Mouse (Mus musculus): ENCODE results near the gene Casc1. TPM values are rescaled to one million over a fixed set of nuclear protein-coding genes. Genes with fewer than 3 reads are reported as not detected.

Gene Casc1
- polyA plus RNA-seq, 1 experiment, result 4.5 TPM

- H3K4me3 ChIP-seq (replicated peaks; ENCODE audit: extremely low read depth, low read depth, low read length), result peak overlapping the region; percentile 84
- no peak for TF ChIP-seq CTCF (IDR thresholded peaks at IDR 0.05; ENCODE audit: insufficient read depth, low read length)
- no peak for TF ChIP-seq POLR2A (IDR thresholded peaks at IDR 0.05; ENCODE audit: borderline replicate concordance, extremely low read depth, low read depth, low read length)
- DNase-seq, result no peak
- 29% methylated on average over 8 of the region's 8 CpGs for WGBS
- H3K4me1 ChIP-seq (ENCODE audit: control insufficient read depth, insufficient read depth, low read length), result no peaks in the 10 kb centered on the region; the same call in 1 of the 2 replicates
Observed at GRCm38 (mm10) chr6:145210056-145210680, 637 bp downstream of the Casc1 start.

- 66% methylated on average over 10 of the region's 10 CpGs for WGBS
- no peak overlapping the region for H3K4me3 ChIP-seq (replicated peaks; ENCODE audit: extremely low read depth, low read depth, low read length)
- no peaks in the 10 kb centered on the region for H3K4me1 ChIP-seq (ENCODE audit: control insufficient read depth, insufficient read depth, low read length)
- DNase-seq, result no peak
- no peak for TF ChIP-seq POLR2A (IDR thresholded peaks at IDR 0.05; ENCODE audit: borderline replicate concordance, extremely low read depth, low read depth, low read length)
- no peak for TF ChIP-seq CTCF (IDR thresholded peaks at IDR 0.05; ENCODE audit: insufficient read depth, low read length)
Observed at GRCm38 (mm10) chr6:145205142-145205541, 5.7 kb downstream of the Casc1 start.

GRCm38 (mm10) chr6:145204440-145204839, 6.4 kb downstream of the Casc1 start:
- no peak for DNase-seq
- Histone ChIP-seq H3K4me1 (ENCODE audit: control insufficient read depth, insufficient read depth, low read length) (no peaks in the 10 kb centered on the region), H3K4me3 (replicated peaks; ENCODE audit: extremely low read depth, low read depth, low read length) (no peak overlapping the region)
- TF ChIP-seq CTCF (IDR thresholded peaks at IDR 0.05; ENCODE audit: insufficient read depth, low read length), result no peak
- no peak for TF ChIP-seq POLR2A (IDR thresholded peaks at IDR 0.05; ENCODE audit: borderline replicate concordance, extremely low read depth, low read depth, low read length)
- 89% methylated on average over 6 of the region's 6 CpGs for WGBS

DNA sequence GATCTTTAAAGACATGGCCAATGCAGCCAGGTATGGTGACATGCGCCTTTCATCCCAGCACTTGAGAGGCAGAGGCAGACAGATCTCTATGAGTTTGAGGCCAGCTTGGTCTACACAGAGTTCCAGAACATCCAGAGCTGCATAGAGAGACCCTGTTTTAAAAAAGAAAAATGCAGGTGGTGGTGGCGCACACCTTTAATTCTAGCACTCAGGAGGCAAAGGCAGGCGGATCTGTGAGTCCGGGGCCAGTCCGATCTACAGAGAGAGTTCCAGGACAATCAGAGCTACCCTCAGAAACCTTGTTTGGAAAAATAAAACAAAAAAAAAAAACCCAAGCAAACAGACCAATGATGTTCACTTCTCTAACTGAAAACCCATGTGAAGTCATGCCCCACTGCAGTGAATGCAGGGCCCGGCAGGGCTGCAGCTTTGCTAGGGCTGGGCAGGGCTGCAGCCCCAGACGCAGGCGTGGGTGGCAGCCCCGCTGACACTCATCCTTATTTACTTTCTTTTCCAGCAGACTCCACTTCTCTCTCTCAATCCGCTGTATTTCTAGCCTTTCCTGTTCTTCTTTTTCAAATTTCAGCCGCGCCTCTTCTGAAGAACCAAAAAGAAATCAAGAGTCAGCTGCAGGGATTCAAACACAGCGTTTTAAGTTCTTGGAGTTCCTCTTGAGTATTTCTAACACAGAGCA, 8.2 kb downstream of the Casc1 start:
- WGBS, result 65% methylated on average over 13 of the region's 13 CpGs
- Histone ChIP-seq H3K4me1 (ENCODE audit: control insufficient read depth, insufficient read depth, low read length) (no peaks in the 10 kb centered on the region), H3K4me3 (replicated peaks; ENCODE audit: extremely low read depth, low read depth, low read length) (no peak overlapping the region)
- TF ChIP-seq POLR2A (IDR thresholded peaks at IDR 0.05; ENCODE audit: borderline replicate concordance, extremely low read depth, low read depth, low read length) (no peak), CTCF (IDR thresholded peaks at IDR 0.05; ENCODE audit: insufficient read depth, low read length) (no peak)
- no peak for DNase-seq

DNA sequence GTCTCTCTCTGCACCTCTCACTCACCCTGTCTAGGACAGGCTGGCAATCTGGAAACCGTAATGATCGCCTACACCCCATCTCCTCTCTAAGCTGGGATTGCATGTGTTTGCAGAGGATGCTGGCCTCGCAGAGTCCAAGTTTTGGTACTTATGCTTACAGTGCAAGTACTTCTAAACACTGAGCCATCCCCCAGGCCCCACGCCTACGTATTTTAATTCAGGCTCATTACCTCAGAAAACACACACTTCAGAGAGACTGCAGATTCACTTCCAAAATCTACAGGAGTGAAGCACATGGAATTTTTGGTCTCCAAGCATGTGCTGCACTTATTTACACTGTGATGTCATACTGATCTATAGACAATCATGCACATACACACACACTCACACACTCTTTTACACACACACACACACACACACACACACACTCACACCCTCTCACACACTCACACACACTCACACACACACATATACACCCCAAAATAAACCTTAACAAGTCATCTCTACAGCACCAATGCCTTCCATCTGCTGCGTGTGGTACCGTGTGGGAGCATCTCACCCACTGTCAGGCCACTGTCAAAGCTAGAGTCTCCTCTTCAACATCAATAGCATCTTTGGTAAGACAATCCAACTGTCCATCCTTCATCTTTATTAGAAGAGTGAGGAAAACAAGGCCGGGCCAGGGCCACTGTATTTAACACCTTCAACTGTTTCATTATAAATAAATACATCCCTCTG, 12.7 kb downstream of the Casc1 start:
- TF ChIP-seq CTCF (IDR thresholded peaks at IDR 0.05; ENCODE audit: insufficient read depth, low read length) (no peak), POLR2A (IDR thresholded peaks at IDR 0.05; ENCODE audit: borderline replicate concordance, extremely low read depth, low read depth, low read length) (no peak)
- Histone ChIP-seq H3K4me3 (replicated peaks; ENCODE audit: extremely low read depth, low read depth, low read length) (no peak overlapping the region), H3K4me1 (ENCODE audit: control insufficient read depth, insufficient read depth, low read length) (no peaks in the 10 kb centered on the region)
- no peak for DNase-seq
- 92% methylated on average over 8 of the region's 8 CpGs for WGBS

GRCm38 (mm10) chr6:145193446-145193845, 17.4 kb downstream of the Casc1 start:
- WGBS, result 65% methylated on average over 11 of the region's 11 CpGs

GRCm38 (mm10) chr6:145193038-145193437, 17.8 kb downstream of the Casc1 start:
- WGBS, result 83% methylated on average over 3 of the region's 3 CpGs

More at GRCm38 (mm10) chr6:145193446-145193845, 17.4 kb downstream of the Casc1 start:
- DNase-seq, result no peak
- no peak overlapping the region for H3K4me3 ChIP-seq (replicated peaks; ENCODE audit: extremely low read depth, low read depth, low read length)
- TF ChIP-seq POLR2A (IDR thresholded peaks at IDR 0.05; ENCODE audit: borderline replicate concordance, extremely low read depth, low read depth, low read length), result no peak
- no peak for TF ChIP-seq CTCF (IDR thresholded peaks at IDR 0.05; ENCODE audit: insufficient read depth, low read length)
- H3K4me1 ChIP-seq (ENCODE audit: control insufficient read depth, insufficient read depth, low read length), result no peaks in the 10 kb centered on the region

GRCm38 (mm10) chr6:145187093-145188088, 23.4 kb downstream of the Casc1 start:
- peak; percentile 18 for DNase-seq
- 61% methylated on average over 27 of the region's 27 CpGs for WGBS
- H3K4me1 ChIP-seq (ENCODE audit: control insufficient read depth, insufficient read depth, low read length), result no peaks in the 10 kb centered on the region
- H3K4me3 ChIP-seq (replicated peaks; ENCODE audit: extremely low read depth, low read depth, low read length), result peak overlapping the region; percentile 45
- TF ChIP-seq CTCF (IDR thresholded peaks at IDR 0.05; ENCODE audit: insufficient read depth, low read length) (no peak), POLR2A (IDR thresholded peaks at IDR 0.05; ENCODE audit: borderline replicate concordance, extremely low read depth, low read depth, low read length) (no peak)

More at GRCm38 (mm10) chr6:145193038-145193437, 17.8 kb downstream of the Casc1 start:
- no peaks in the 10 kb centered on the region for H3K4me1 ChIP-seq (ENCODE audit: control insufficient read depth, insufficient read depth, low read length)
- DNase-seq, result no peak
- TF ChIP-seq POLR2A (IDR thresholded peaks at IDR 0.05; ENCODE audit: borderline replicate concordance, extremely low read depth, low read depth, low read length) (no peak), CTCF (IDR thresholded peaks at IDR 0.05; ENCODE audit: insufficient read depth, low read length) (no peak)
- no peak overlapping the region for H3K4me3 ChIP-seq (replicated peaks; ENCODE audit: extremely low read depth, low read depth, low read length)

Data from lung, adult 2 months (tissue).